Mouse (Mus musculus): ENCODE results near the gene Drosha.
A peak's percentile ranks its signal among the peaks of the same experiment; 100 is the strongest.

Drosha gene

DNA sequence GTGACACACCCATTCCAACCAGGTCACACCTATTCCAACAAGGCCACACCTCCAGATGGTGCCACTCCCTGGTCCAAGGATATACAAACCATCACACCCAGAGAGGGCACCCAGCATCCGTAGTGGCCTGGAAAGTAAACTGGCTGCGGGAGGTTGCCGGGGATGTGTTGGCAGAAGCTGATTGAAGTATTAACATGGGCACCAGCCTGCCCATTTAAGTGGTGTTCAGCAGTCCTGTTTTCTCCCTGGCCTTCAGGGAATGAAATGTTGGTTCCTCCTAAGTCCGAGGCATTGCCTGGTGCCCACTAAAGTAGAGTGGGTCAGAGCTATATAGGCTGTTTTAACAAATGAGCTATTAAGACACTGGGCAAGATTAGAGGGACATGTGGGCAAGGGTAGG is 8.0 kb downstream of the Drosha start:
- DNase-seq (ENCODE audit: low spot score), result no peak

GRCm38 (mm10) chr15:12833385-12833784 is 8.8 kb downstream of the Drosha start:
- no peak for DNase-seq (ENCODE audit: low spot score)

GRCm38 (mm10) chr15:12834231-12834630 is 9.6 kb downstream of the Drosha start:
- no peak for DNase-seq (ENCODE audit: low spot score)

DNA sequence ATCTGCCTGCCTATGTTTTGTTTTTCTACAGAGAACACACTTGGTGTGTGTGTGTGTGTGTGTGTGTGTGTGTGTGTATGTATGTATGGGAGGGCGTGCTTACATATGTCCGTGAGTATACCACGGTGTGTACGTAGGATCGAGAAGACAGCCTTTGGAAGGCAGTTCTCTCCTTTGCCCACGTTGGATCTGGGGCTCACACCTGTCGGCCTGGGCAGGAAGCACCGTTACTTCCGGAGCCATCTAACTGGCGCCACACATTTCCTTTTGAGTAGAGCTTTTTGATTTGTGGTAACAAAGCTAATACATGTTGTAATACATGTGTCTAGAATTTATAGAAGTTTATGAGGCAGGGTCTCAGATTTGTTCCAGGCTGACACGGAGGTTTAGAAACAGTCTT is 16.1 kb downstream of the Drosha start:
- no peak for DNase-seq (ENCODE audit: low spot score)

- DNase-seq (ENCODE audit: low spot score), result no peak
These were observed 18.2 kb downstream of the Drosha start for GRCm38 (mm10) chr15:12842833-12843232.

DNA sequence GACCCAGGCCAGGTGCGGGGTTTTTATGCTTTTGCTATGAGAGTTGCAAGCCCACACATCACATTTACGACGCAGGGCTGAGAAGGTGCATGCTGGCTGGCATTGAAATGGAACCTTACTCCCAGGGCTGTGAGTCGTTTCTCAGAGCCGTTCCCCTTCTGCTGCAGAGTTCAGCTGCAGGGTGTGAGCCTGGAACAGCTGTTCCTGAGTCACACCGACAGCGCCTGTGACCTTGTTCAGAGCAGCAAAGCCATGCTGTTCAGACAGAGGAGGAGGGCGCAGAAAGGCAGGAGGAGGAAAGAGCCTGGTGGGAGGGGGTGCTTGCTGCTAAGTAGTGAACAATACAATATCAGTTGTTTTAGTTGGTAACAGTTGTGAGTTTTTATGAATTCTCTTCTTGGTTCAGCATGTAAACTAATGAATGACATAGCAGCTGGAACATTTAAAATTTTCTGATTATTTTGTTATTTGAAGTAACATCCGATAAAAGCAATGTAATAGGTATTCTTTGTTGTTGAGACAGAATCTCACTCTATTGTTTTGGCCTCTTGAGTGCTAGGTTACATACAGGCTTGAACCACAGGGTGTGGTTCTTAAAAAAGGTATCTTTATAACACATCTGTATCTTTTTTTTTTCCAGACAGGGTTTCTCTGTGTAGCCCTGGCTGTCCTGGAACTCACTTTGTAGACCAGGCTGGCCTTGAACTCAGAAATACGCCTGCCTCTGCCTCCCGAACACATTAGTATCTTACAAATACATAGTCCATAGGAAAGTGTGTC is 23.8 kb downstream of the Drosha start:
- DNase-seq (ENCODE audit: low spot score), result no peak

DNA sequence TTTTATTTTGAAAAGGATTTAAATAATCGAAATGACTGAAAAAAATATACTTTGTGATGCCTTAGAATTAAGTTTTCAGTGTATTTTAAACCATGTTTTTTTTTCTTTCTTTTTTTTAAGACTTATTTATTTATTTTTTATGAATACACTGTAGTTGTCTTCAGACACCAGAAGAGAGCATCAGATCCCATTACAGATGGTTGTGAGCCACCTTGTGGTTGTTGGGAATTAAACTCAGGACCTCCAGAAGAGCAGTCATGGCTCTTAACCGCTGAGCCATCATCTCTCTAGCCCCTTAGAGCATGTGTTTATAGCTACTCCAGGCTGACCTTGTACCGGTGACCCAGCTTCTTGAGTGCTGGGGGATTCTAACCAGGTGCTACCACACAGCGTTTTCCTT is 24.8 kb downstream of the Drosha start:
- DNase-seq (ENCODE audit: low spot score), result no peak

DNA sequence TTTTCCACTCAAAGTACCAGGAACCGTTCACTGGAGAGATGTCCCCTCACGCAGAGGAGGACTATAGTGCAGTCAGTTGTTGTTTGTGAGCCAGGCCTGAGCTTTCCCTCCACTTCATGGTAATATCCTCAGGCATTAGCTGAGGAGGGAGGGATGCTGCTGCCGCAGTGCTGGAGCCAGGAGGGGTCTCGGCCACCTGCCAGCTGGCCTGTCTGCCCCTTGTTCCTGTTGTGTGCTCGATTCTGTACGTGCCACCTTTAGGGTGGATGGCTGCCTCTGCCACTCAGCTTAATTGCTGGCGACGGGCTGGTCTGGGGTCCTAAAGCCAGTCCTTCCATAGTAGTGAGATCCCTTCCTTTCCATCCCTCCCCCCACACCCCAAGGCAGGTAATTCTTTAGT is 28.9 kb downstream of the Drosha start:
- DNase-seq (ENCODE audit: low spot score), result no peak

DNA sequence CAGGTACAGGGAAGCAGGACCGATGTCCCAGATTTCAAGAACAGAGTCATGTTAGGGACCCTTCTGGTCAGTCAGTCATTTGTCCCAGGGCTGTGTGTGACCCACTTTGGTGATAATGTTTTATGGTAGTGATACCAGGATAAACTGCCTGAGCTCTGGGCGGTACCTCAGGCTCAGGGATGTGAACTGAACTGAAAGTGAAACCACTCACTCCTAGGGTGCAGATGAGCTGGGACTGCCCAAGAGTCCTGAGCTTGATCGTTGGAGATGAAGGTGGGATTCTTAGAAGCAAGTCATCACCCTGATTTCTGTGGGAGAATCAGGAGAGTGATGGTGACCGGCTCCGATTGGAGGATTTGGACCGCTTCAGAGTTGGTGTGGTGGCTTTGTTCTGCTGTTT is 32.2 kb downstream of the Drosha start:
- no peak for DNase-seq (ENCODE audit: low spot score)

DNA sequence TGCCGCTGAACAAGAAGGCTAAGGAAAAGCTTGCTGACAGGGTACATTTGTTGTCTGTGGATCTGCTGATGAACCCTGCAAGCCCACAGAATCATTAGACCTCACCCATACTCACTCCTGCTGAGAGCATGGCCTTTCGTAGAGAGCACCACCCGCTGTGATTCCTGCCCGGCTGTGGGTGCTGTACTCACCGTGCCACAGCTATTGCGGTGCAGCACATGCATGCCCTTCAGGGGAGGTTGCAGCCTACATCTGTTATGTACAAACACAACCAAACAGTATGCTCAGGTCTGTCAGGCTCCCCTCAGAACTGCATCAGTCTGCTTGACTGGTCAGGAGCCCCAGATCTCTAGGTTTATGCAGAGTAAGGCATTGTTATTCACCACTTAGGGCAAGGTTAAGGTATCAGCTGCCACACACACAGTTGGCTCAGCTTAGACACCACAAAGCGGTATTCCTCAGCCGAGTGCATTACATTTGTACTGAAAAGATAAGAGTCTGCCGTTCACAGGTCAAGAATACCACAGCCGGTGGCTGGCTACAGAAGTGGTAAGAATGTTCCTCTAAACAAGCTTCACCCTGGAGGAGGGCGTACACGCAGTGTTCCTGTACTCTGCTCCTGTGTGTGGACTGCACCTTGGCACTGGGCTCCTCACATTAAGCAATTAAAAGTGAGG is 33.4 kb downstream of the Drosha start:
- no peak for DNase-seq (ENCODE audit: low spot score)

GRCm38 (mm10) chr15:12858645-12859044 is 34.0 kb downstream of the Drosha start:
- DNase-seq (ENCODE audit: low spot score), result no peak

- no peak for DNase-seq (ENCODE audit: low spot score)
These were observed 37.4 kb downstream of the Drosha start for GRCm38 (mm10) chr15:12862061-12862460.

- DNase-seq (ENCODE audit: low spot score), result no peak
These were observed 39.1 kb downstream of the Drosha start for GRCm38 (mm10) chr15:12863669-12864068.

DNA sequence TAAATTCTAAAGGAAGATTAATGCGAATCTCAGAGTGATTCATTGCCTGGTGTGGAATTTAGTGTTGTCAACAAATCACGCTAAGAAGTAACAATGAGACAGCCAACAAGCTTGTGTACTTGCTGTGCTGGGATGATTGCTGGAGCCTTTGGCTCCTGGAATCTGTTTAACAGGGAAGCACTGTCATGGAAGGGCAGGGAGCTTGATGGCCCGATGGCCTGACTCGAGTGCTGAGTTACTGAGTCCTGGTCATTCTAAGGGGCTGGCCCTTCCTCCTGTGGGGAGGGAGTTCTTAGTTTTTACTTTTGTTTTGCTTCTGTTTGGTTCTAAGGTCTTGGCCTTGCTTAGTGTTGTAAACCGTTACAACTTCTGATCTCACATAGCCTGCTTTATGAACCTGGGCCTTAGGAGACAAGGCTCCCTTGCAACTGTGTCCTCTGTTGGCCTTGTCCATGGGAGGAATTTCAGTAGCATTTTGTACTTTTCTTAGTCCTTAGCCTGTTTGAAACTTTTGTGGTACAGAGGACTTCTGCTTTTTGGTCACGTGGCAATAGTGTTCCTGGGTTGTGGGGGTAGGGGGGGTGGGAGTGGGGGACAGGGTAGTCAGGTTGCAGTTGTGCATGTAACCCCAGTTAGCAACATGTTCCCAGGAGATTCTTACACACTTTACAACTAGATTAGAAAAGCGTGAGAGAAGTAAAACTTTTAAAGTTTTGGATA is 41.1 kb downstream of the Drosha start:
- no peak for DNase-seq (ENCODE audit: low spot score)

- no peak for DNase-seq (ENCODE audit: low spot score)
These were observed 42.7 kb downstream of the Drosha start for GRCm38 (mm10) chr15:12867269-12867668.

DNA sequence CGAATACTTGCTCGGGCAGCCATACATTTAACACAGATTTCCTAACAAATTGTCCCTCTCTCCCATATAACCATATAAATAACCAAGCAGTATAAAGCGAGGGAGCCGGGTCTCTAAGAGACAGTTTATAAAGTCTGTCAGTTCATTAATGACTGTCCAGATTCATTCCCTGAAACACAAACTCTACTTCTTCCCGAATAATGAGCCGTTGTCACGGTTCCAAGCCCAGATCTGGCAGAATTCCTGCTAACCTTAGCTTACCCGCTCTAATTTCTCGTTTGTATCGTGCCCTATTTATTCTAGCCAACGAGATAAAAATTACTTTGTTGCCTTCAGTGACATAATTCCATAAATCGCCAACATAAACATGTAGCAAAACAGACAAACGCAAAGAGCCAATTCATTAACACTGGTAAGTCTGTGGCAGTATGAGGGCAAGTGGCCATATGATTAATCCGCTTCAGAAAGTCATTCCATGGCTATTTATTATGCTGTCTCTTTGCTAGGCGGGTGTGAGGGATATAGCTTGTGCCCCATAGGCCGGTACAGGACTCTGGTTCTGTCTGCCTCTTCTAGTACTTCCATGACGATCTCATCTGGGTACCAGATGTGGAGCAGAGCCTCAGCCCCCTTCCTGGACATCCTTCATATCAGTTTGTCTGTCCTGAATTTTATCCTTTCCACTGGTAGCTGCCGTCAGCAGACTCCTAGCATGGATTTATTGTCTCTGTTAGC is 51.0 kb downstream of the Drosha start:
- DNase-seq (ENCODE audit: low spot score), result peak; percentile 46

GRCm38 (mm10) chr15:12876266-12876665 is 51.7 kb downstream of the Drosha start:
- no peak for DNase-seq (ENCODE audit: low spot score)

- DNase-seq (ENCODE audit: low spot score), result no peak
These were observed 52.3 kb downstream of the Drosha start for GRCm38 (mm10) chr15:12876881-12877280.

GRCm38 (mm10) chr15:12877934-12878333 is 53.3 kb downstream of the Drosha start:
- no peak for DNase-seq (ENCODE audit: low spot score)

GRCm38 (mm10) chr15:12878581-12878980 is 54.0 kb downstream of the Drosha start:
- no peak for DNase-seq (ENCODE audit: low spot score)

DNA sequence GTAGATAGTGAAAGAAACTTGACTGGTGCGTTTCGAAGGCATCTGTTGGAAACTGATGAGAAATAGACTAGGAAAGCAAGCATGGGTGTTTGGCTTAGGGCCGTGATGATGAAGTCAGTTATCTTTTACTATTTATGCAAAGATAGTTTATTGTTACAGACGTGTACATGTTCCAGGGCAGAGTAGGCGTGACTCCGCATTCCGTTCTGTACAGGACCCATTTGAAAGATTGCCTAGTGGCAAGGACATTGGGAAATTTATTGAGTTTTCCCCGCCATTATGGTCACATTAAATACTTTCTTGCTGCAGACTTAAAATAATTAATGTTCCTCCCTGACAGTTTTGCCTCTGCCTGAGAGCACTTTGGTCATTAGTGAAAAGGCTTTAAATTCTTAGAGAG is 55.3 kb downstream of the Drosha start:
- DNase-seq (ENCODE audit: low spot score), result no peak

DNA sequence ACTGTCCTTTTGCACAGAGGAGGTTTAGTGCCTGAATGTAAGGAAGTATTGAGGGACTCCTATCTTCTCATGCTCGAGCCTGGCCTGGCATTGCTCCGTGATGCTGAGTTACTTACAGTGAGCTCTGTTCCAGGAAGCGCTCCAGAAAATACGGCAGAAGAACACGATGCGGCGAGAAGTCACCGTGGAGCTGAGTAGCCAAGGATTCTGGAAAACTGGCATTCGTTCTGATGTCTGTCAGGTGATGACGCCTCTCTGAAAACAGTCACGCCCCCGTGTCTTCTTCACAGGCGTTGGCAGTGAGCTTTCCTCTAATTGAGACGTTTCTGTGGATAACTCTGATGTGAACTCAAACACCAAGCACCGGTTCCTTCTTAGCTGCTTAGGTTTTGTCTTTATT is 60.2 kb downstream of the Drosha start:
- DNase-seq (ENCODE audit: low spot score), result no peak
